Mouse (Mus musculus): ENCODE results near the gene Rnase12.
"Not testable (repeated sequence)": the region's sequence is repeated elsewhere in the genome, so short reads cannot be mapped to it uniquely, and the experiment has no call there.

- TF ChIP-seq GATA1 (IDR thresholded peaks at IDR 0.05; ENCODE audit: borderline replicate concordance, low read length); FLI1 (IDR thresholded peaks at IDR 0.05; ENCODE audit: low read length): not testable (repeated sequence)
These were observed 40.8 kb upstream of the Rnase12 start for GRCm38 (mm10) chr14:51098300-51098699.
